Mouse (Mus musculus) layer of hippocampus, adult 11-12 months (tissue): Measurements from ENCODE around the gene Foxa2.
A peak's percentile ranks its signal among the peaks of the same experiment; 100 is the strongest.

Source experiments
- DNase-seq: peaks from one replicate; pipeline ENCODE4 v3.0.0; 2022; ENCODE audit warnings: low spot score

Foxa2 gene

GRCm38 (mm10) chr2:148046799-148047165 lies at the start of gene Foxa2:
Foxa2 (minus strand) TSS chr2:148046969.
- DNase-seq = no peak

- DNase-seq = no peak
These were observed 45.3 kb upstream of the Foxa2 start for GRCm38 (mm10) chr2:148092089-148092488.

- no peak for DNase-seq
These were observed 44.9 kb upstream of the Foxa2 start for GRCm38 (mm10) chr2:148091657-148092056.

- DNase-seq = no peak
These were observed 43.3 kb upstream of the Foxa2 start for GRCm38 (mm10) chr2:148090071-148090470.

DNA sequence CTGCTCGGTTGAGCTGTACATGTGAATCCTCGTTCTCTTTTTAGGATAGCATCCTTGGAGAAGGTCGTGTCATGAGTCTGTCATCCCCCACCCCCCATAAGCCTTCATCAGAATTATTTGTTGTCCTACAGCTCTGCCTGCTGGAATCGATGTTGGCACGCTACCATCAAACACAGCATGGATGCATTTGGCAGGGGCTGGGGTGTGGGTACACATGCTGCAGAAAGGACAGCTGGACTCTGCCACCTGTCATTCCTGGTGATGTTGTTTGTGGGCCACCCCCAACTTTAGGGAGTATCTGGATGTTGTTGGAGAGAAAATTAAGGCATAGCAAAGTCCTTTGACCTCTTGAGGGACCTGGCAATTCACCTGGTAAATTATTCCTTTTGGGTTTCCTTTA lies 38.8 kb upstream of the Foxa2 start:
- peak; percentile 4 for DNase-seq

DNA sequence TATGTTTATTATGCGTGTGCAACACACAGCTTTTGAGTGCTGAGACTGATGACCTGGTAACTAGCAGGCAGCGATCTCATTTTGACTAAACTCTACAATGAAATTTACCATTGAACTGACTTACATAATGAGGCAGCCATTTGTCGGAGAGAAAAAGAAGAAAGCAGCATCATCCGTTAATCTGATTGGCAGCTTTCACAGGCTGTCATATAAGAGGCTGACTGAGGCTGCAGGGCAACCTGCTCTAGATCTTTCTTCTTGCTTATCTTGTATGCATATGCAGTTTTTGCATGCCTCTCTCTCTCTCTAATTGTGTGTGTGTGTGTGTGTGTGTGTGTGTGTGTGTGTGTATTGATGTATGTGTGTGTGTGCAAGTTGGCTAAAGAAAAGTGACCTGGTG lies 38.4 kb upstream of the Foxa2 start:
- DNase-seq = no peak

DNA sequence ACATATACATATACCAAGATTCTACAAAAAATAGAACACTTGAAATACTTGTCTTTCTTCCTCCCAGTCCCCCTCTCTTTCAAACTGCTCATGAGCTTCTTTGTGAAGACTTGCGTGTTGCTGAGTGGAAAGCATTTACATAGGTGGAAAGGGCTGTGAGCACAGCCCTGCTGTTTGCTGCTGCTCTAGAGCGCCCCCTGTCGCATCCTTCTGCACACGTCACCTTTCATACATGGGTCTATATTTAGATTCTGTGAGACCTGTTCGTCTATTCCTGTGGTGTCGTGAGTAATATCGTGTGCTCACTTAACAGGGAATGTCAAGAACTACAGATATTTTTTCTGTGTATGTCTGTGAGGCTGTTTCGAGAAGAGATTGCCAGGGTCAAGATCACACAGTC lies 35.5 kb upstream of the Foxa2 start:
- DNase-seq = peak; percentile 8

DNA sequence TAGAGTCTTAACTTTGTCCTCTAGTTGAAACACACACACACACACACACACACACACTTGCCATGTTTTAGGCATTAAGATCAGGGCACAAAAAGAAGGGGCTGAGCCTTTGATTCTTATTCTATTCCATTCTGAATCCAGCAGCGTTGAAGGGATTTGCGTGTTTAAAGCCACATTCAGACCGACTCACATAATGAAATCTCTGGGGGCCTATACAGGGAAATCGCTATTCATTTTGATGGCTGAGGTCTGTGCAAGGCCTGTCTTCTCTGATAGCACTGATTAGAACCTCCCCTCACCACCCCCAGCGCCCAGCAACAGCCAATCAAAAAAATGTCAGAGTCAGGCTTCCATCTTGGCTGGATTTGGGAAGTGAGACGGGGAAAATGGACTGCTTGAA lies 13.9 kb upstream of the Foxa2 start:
- DNase-seq = no peak

GRCm38 (mm10) chr2:148053411-148053810 lies 6.6 kb upstream of the Foxa2 start:
- DNase-seq = no peak

GRCm38 (mm10) chr2:148048484-148049129 lies 1.8 kb upstream of the Foxa2 start:
- DNase-seq = peak; percentile 26

GRCm38 (mm10) chr2:148047611-148048010 lies 842 bp upstream of the Foxa2 start:
- DNase-seq = no peak

DNA sequence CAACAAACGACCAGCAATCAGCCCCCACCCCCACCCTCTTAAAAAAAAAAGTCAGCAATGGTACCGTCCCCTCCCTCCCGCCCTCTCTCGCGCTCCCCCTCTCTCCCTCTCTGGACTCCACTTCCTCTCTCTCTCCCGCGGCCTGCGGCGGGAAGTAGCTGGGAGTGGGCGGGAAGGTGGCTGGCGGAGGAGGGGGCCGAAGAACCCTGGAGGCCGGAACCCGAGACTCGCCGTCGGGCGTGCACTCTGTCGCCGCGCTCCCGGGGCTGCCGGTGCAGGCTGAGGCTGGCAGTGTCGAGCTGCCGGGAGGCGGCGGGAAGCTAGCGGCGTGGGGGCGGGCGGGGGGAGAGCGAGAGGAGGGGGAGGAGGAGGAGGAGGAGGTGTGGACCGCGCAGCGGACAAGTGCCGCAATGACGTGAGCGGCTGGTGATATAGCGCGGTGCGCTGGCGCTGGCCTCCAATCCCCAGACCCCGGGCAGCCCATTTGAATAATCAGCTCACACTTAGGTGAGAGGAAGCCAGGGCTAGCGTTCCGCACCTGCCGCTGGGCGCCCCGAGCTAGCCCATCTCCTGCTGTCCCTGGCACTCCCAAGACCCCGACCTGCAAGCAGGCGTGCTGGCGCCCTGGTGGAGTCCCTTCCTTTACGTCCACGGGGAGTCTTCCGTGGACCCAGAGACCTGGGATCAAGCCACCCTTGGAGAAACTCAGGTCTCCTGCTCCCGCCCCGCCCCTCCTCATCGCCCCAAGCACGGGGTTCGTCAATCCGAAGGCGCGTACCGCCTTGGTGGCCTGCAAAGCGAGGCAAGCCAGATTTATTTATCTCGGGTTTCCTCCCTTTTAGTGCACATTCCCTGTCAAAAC lies 601 bp downstream of the Foxa2 start:
- no peak for DNase-seq

DNA sequence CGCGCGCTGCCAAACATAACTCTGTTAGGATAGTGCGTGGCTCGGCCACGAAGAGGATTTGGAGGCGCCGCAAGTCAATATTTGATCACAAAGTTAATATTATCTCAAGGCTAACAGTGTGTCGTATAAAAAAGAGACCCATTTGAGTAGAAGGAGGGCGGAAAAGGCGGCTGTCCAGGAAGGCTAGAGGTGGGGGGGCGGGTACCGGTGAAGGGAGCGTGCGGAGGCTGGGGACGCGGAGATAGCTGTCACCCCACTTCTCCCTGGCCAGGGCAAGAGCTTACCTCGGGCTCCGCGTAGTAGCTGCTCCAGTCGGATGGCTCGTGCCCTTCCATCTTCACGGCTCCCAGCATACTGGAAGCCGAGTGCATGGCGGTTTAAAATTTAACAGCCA lies 1.2 kb downstream of the Foxa2 start:
- no peak for DNase-seq

DNA sequence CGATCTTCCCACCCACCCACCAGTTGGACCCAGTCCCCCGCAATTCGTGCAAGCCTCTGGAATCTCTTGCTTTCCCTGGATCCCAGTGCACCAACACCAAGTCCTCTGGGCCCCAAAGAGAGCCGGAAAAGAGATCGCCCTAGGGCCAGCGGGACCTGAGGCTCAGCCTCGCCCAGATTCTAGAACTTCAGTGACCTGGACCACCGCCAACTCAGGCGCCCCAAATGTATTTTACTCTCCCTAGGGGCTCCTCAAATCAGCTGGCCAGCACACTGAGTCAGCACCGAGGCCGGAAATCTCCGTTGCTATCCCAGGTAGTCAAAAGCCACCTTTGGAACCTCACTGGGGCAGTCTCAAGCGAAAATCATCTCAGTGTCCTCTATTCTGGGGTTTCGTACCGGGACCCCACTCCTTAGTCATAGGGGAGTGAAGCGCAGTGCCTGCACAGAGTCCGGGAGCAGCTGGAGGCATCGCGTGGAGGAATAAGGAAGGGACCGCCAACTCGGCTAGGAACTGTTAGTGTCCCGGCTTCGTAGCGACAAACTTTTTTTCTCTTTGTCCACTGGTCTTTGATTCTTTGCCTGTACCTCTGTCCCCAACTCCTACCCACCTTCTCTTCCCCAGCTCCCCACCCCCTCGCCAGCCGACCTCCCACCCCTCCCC lies 1.8 kb downstream of the Foxa2 start:
- no peak for DNase-seq

DNA sequence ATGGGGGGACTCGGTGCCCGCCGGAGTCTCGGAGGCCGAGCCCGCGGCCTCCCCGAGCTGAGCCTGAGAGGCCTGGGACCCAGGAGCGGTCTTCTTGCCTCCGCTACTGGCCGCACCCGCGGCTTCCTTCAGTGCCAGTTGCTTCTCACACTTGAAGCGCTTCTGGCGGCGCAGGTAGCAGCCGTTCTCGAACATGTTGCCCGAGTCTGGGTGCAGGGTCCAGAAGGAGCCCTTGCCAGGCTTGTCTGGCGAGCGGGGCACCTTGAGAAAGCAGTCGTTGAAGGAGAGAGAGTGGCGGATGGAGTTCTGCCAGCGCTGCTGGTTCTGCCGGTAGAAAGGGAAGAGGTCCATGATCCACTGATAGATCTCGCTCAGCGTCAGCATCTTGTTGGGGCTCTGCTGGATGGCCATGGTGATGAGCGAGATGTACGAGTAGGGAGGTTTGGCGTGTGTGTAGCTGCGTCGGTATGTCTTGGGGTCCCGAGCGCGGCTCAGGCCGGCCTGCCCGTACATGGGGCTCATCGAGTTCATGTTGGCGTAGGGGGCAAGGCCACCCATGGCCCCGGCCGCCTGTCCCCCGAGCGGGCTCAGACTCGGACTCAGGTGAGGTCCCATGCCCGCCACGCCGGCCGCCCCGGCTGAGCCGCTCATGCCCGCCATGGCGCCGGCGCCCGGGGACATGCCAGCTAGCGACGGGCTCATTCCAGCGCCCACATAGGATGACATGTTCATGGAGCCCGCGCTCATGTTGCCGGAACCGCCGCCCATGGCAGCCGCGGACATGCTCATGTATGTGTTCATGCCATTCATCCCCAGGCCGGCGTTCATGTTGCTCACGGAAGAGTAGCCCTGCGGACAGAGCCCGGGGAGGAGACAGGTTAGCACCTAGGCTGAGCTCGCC lies 2.5 kb downstream of the Foxa2 start:
- DNase-seq = no peak

DNA sequence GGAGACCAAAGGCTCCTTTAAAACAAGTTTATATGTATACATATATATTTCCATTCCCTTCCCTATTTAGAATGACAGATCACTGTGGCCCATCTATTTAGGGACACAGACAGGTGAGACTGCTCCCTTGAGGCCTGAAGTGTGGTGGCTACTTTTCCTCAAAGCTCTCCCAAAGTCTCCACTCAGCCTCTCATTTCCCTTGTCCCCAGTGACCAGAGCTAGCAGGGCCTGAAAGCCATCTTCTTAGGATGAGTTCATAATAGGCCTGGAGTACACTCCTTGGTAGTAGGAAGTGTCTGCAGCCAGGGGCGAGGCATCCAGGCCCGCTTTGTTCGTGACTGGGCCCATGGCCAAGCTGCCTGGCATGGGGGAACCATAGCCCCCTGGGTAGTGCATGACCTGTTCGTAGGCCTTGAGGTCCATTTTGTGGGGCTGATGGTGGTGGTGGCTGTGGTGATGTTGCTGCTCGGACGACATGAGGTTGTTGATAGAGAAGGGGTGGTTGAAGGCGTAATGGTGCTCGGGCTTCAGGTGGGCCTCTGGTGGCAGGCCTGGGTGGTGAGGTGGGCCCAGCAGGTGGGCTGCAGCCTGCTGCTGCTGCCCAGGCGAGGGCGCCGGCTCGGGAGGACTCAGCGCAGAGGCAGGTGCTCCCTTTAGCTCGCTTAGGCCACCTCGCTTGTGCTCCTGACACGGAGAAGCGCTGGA lies 3.3 kb downstream of the Foxa2 start:
- DNase-seq = no peak

DNA sequence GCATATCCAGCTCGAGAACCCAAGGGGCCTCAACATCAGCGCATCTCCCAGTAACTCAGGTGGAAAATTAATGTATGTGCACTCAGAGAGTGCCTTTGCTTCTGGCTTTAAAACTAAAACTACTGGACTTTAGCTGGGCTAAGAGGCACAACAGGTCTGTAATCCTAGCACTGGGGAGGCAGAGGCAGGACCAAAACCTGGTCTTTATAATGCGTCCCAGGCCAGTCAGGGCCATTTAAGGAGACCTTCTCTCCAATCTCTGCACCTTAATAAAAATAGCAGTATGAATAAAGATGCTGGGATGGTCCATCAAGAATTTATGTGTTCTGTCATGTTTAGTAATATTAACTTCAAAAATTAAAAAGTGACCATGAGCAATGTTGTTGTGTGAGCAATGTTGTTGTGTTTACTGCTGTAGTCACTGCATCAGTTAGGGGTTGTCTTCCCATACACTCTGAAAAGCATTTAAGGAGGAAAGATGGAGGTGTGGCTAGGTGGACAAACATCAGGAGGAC lies 4.6 kb downstream of the Foxa2 start:
- DNase-seq = no peak

- no peak for DNase-seq
These were observed 5.4 kb downstream of the Foxa2 start for GRCm38 (mm10) chr2:148041381-148041780.

DNA sequence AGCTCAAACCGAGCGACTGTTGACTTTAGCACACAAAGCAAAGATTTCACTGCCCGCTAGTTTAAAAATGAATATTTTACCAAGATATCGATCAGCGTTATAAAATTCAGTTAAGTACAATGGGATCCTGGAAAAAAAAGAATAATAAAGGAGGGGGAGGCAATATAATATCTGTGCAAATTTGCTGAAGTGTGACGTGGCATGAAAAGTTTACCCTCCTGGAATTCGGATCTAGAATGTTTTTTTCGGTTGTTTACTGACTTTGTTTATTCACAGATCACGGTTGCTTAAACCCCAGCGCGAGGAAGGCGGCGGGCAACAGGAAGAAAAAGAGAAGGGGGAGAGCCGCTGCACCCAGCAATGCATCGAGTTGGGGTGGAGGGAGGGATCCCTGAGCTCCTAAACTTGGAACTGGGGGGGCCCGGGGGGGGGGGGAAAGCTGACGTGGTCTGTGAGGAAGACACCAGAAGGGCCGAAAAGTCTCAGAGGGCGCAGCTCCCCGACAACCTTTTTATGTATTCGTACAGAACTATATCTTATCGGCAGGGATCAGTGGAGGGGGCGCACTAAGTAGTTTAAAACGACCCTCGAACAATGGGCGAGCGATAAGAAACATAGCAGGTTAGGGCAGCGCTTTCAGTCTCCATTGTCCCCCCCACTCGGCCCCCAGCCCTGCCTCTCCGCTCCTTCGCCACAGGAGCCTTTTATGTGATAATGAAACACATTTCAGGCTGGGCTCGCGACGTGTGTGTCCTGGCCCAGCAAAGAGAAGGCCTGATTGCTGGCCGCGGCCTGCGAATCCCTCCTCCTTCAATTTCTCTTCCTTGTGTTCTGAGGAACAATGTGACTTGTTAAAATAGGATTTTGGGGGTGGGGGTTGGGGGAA lies 6.3 kb downstream of the Foxa2 start:
- no peak for DNase-seq
